Mouse (Mus musculus): ENCODE measurements around the gene Stac. TPM values are rescaled to one million over a fixed set of nuclear protein-coding genes. Genes with fewer than 3 reads are reported as not detected.

Gene Stac
- polyA plus RNA-seq, 1 experiment, result 1.3 TPM

GRCm38 (mm10) chr9:111611341-111611740, 78.8 kb downstream of the Stac start:
- Histone ChIP-seq H3K27ac (ENCODE audit: insufficient read depth, low read length) (no peak overlapping the region), H3K4me3 (ENCODE audit: insufficient read depth, low read length) (no peak overlapping the region), H3K4me1 (ENCODE audit: control insufficient read depth, insufficient read depth, low read length) (peaks cover 5% of the 10 kb centered on the region; the same call in 1 of the 2 replicates)
- TF ChIP-seq POLR2A (IDR thresholded peaks at IDR 0.05; ENCODE audit: low read depth, low read length) (no peak), CTCF (IDR thresholded peaks at IDR 0.05; ENCODE audit: borderline replicate concordance, insufficient read depth, low read length) (no peak)

GRCm38 (mm10) chr9:111608762-111609161, 81.4 kb downstream of the Stac start:
- no peak for TF ChIP-seq CTCF (IDR thresholded peaks at IDR 0.05; ENCODE audit: borderline replicate concordance, insufficient read depth, low read length)
- no peak for TF ChIP-seq POLR2A (IDR thresholded peaks at IDR 0.05; ENCODE audit: low read depth, low read length)
- H3K4me1 ChIP-seq (ENCODE audit: control insufficient read depth, insufficient read depth, low read length), result peaks cover 5% of the 10 kb centered on the region; the same call in 1 of the 2 replicates
- no peak overlapping the region for H3K4me3 ChIP-seq (ENCODE audit: insufficient read depth, low read length)
- no peak overlapping the region for H3K27ac ChIP-seq (ENCODE audit: insufficient read depth, low read length)

- Histone ChIP-seq H3K4me3 (ENCODE audit: insufficient read depth, low read length) (no peak overlapping the region), H3K4me1 (ENCODE audit: control insufficient read depth, insufficient read depth, low read length) (peaks cover 5% of the 10 kb centered on the region; the same call in 1 of the 2 replicates), H3K27ac (ENCODE audit: insufficient read depth, low read length) (no peak overlapping the region)
- TF ChIP-seq POLR2A (IDR thresholded peaks at IDR 0.05; ENCODE audit: low read depth, low read length), result no peak
- no peak for TF ChIP-seq CTCF (IDR thresholded peaks at IDR 0.05; ENCODE audit: borderline replicate concordance, insufficient read depth, low read length)
These were observed 83.5 kb downstream of the Stac start for GRCm38 (mm10) chr9:111606603-111607002.

- H3K27ac ChIP-seq (ENCODE audit: insufficient read depth, low read length), result no peak overlapping the region
- TF ChIP-seq CTCF (IDR thresholded peaks at IDR 0.05; ENCODE audit: borderline replicate concordance, insufficient read depth, low read length) (no peak), POLR2A (IDR thresholded peaks at IDR 0.05; ENCODE audit: low read depth, low read length) (no peak)
- H3K4me1 ChIP-seq (ENCODE audit: control insufficient read depth, insufficient read depth, low read length), result no peaks in the 10 kb centered on the region
- no peak overlapping the region for H3K4me3 ChIP-seq (ENCODE audit: insufficient read depth, low read length)
These were observed 102.6 kb downstream of the Stac start for GRCm38 (mm10) chr9:111587527-111587926.

GRCm38 (mm10) chr9:111578784-111579183, 111.4 kb downstream of the Stac start:
- no peak overlapping the region for H3K4me3 ChIP-seq (ENCODE audit: insufficient read depth, low read length)
- H3K4me1 ChIP-seq (ENCODE audit: control insufficient read depth, insufficient read depth, low read length), result no peaks in the 10 kb centered on the region
- no peak for TF ChIP-seq CTCF (IDR thresholded peaks at IDR 0.05; ENCODE audit: borderline replicate concordance, insufficient read depth, low read length)
- no peak for TF ChIP-seq POLR2A (IDR thresholded peaks at IDR 0.05; ENCODE audit: low read depth, low read length)

GRCm38 (mm10) chr9:111577453-111577852, 112.7 kb downstream of the Stac start:
- H3K4me1 ChIP-seq (ENCODE audit: control insufficient read depth, insufficient read depth, low read length), result no peaks in the 10 kb centered on the region
- TF ChIP-seq POLR2A (IDR thresholded peaks at IDR 0.05; ENCODE audit: low read depth, low read length) (no peak), CTCF (IDR thresholded peaks at IDR 0.05; ENCODE audit: borderline replicate concordance, insufficient read depth, low read length) (no peak)
- no peak overlapping the region for H3K27ac ChIP-seq (ENCODE audit: insufficient read depth, low read length)
- no peak overlapping the region for H3K4me3 ChIP-seq (ENCODE audit: insufficient read depth, low read length)

More at GRCm38 (mm10) chr9:111578784-111579183, 111.4 kb downstream of the Stac start:
- no peak overlapping the region for H3K27ac ChIP-seq (ENCODE audit: insufficient read depth, low read length)

GRCm38 (mm10) chr9:111575889-111576288, 114.3 kb downstream of the Stac start:
- Histone ChIP-seq H3K4me3 (ENCODE audit: insufficient read depth, low read length) (no peak overlapping the region), H3K4me1 (ENCODE audit: control insufficient read depth, insufficient read depth, low read length) (no peaks in the 10 kb centered on the region), H3K27ac (ENCODE audit: insufficient read depth, low read length) (no peak overlapping the region)
- no peak for TF ChIP-seq CTCF (IDR thresholded peaks at IDR 0.05; ENCODE audit: borderline replicate concordance, insufficient read depth, low read length)
- no peak for TF ChIP-seq POLR2A (IDR thresholded peaks at IDR 0.05; ENCODE audit: low read depth, low read length)

- no peak overlapping the region for H3K27ac ChIP-seq (ENCODE audit: insufficient read depth, low read length)
- no peak for TF ChIP-seq POLR2A (IDR thresholded peaks at IDR 0.05; ENCODE audit: low read depth, low read length)
- no peak for TF ChIP-seq CTCF (IDR thresholded peaks at IDR 0.05; ENCODE audit: borderline replicate concordance, insufficient read depth, low read length)
These were observed 116.3 kb downstream of the Stac start for GRCm38 (mm10) chr9:111573836-111574235.

GRCm38 (mm10) chr9:111571619-111572018, 118.5 kb downstream of the Stac start:
- TF ChIP-seq CTCF (IDR thresholded peaks at IDR 0.05; ENCODE audit: borderline replicate concordance, insufficient read depth, low read length), result no peak
- no peak for TF ChIP-seq POLR2A (IDR thresholded peaks at IDR 0.05; ENCODE audit: low read depth, low read length)
- H3K4me1 ChIP-seq (ENCODE audit: control insufficient read depth, insufficient read depth, low read length), result no peaks in the 10 kb centered on the region
- H3K27ac ChIP-seq (ENCODE audit: insufficient read depth, low read length), result no peak overlapping the region
- no peak overlapping the region for H3K4me3 ChIP-seq (ENCODE audit: insufficient read depth, low read length)

More at GRCm38 (mm10) chr9:111573836-111574235, 116.3 kb downstream of the Stac start:
- no peak overlapping the region for H3K4me3 ChIP-seq (ENCODE audit: insufficient read depth, low read length)
- no peaks in the 10 kb centered on the region for H3K4me1 ChIP-seq (ENCODE audit: control insufficient read depth, insufficient read depth, low read length)

GRCm38 (mm10) chr9:111564176-111564575, 126.0 kb downstream of the Stac start:
- TF ChIP-seq POLR2A (IDR thresholded peaks at IDR 0.05; ENCODE audit: low read depth, low read length) (no peak), CTCF (IDR thresholded peaks at IDR 0.05; ENCODE audit: borderline replicate concordance, insufficient read depth, low read length) (no peak)
- H3K4me1 ChIP-seq (ENCODE audit: control insufficient read depth, insufficient read depth, low read length), result no peaks in the 10 kb centered on the region
- no peak overlapping the region for H3K27ac ChIP-seq (ENCODE audit: insufficient read depth, low read length)
- no peak overlapping the region for H3K4me3 ChIP-seq (ENCODE audit: insufficient read depth, low read length)
